Mouse (Mus musculus) cerebellum, postnatal 4 days (tissue): ENCODE measurements at regions not wholly inside any gene's neighbourhood (a gene's known extent, or its start where the extent isn't known, plus 50 kb on each side); places are given as distances from the start of the nearest gene placed in this dataset.

Experiments used
- DNase-seq, 2 experiments: peaks; one replicate each; pipeline ENCODE4 v3.0.0; 2022; ENCODE audit warnings: low spot score in 2 of 2, mixed read lengths in 1 of 2

GRCm38 (mm10) chr12:73491370-73491769, 54.8 kb downstream of the Tmem30b start:
- DNase-seq: no peak

GRCm38 (mm10) chr12:73482858-73483257, 63.3 kb downstream of the Tmem30b start:
- DNase-seq: no peak

- no peak for DNase-seq
Measured at GRCm38 (mm10) chr12:73482275-73482674, 63.9 kb downstream of the Tmem30b start.

- DNase-seq: no peak
Measured at GRCm38 (mm10) chr12:73481705-73482104, 64.5 kb downstream of the Tmem30b start.

GRCm38 (mm10) chr12:73481165-73481564, 65.0 kb downstream of the Tmem30b start:
- DNase-seq: no peak

- no peak for DNase-seq
Measured at GRCm38 (mm10) chr12:73480610-73480971, 65.6 kb downstream of the Tmem30b start.

- DNase-seq: no peak
Measured at GRCm38 (mm10) chr12:73479932-73480609, 66.1 kb downstream of the Tmem30b start.

- no peak for DNase-seq
Measured at GRCm38 (mm10) chr12:73478641-73479040, 67.6 kb downstream of the Tmem30b start.

- DNase-seq: no peak
Measured at GRCm38 (mm10) chr12:73476421-73476858, 69.8 kb downstream of the Tmem30b start.

GRCm38 (mm10) chr12:73475774-73476173, 70.4 kb downstream of the Tmem30b start:
- no peak for DNase-seq

GRCm38 (mm10) chr12:73475020-73475419, 71.2 kb downstream of the Tmem30b start:
- no peak for DNase-seq

- DNase-seq: no peak
Measured at GRCm38 (mm10) chr12:73473111-73473510, 73.1 kb downstream of the Tmem30b start.

GRCm38 (mm10) chr12:73471966-73472365, 74.2 kb downstream of the Tmem30b start:
- DNase-seq: no peak

- DNase-seq: no peak
Measured at GRCm38 (mm10) chr12:73466484-73466883, 79.7 kb downstream of the Tmem30b start.

- no peak for DNase-seq
Measured at GRCm38 (mm10) chr12:73465975-73466374, 80.2 kb downstream of the Tmem30b start.

GRCm38 (mm10) chr12:73464311-73464710, 81.9 kb downstream of the Tmem30b start:
- no peak for DNase-seq

- DNase-seq: peak in 1 of 2 experiments; percentile 20
Measured at GRCm38 (mm10) chr12:73462091-73462490, 84.1 kb downstream of the Tmem30b start.

GRCm38 (mm10) chr12:73460291-73460761, 85.9 kb downstream of the Tmem30b start:
- no peak for DNase-seq

- no peak for DNase-seq
Measured at GRCm38 (mm10) chr12:73451257-73451656, 94.9 kb downstream of the Tmem30b start.

- peak in 1 of 2 experiments; percentile 4 for DNase-seq
Measured at GRCm38 (mm10) chr12:73450541-73450940, 95.7 kb downstream of the Tmem30b start.

- peak in 1 of 2 experiments; percentile 12 for DNase-seq
Measured at GRCm38 (mm10) chr12:73449911-73450520, 96.2 kb downstream of the Tmem30b start.

GRCm38 (mm10) chr12:73449069-73449468, 97.1 kb downstream of the Tmem30b start:
- DNase-seq: no peak

GRCm38 (mm10) chr12:73448388-73448965, 97.7 kb downstream of the Tmem30b start:
- DNase-seq: no peak
